Mouse (Mus musculus) frontal cortex, adult 2 months (tissue): ENCODE data around the gene Hgd. TPM values are rescaled to one million over a fixed set of nuclear protein-coding genes. Genes with fewer than 3 reads are reported as not detected.

ENCODE experiments used
- DNase-seq, 2 experiments: peaks; one replicate each; pipeline ENCODE4 v3.0.0; 2022; ENCODE audit warnings: low spot score in 1 of 2; ENCODE audit errors: extremely low spot score in 1 of 2
- polyA plus RNA-seq: library from polyadenylated mRNA; depleted of rRNA; stranded (reverse); fragments of >200 nt; gene quantifications from 2 replicates; pipeline ENCODE4 v1.2.3, GENCODE M21; 2012; rRNA removed

The Hgd gene
- polyA plus RNA-seq, 1 experiment, result 0.12 TPM

GRCm38 (mm10) chr16:37656796-37657195 lies 76.8 kb downstream of the Hgd start:
- no peak for DNase-seq

- no peak for DNase-seq
These were observed 83.9 kb downstream of the Hgd start for GRCm38 (mm10) chr16:37663643-37664459.

- no peak for DNase-seq
These were observed 85.5 kb downstream of the Hgd start for GRCm38 (mm10) chr16:37665394-37665935.

GRCm38 (mm10) chr16:37670666-37671283 lies 90.8 kb downstream of the Hgd start:
- no peak for DNase-seq

GRCm38 (mm10) chr16:37675326-37675725 lies 95.4 kb downstream of the Hgd start:
- no peak for DNase-seq

GRCm38 (mm10) chr16:37676024-37676676 lies 96.2 kb downstream of the Hgd start:
- peak; percentile 58 to 82 for DNase-seq

GRCm38 (mm10) chr16:37676677-37677072 lies 96.7 kb downstream of the Hgd start:
- no peak for DNase-seq

- no peak for DNase-seq
These were observed 97.6 kb downstream of the Hgd start for GRCm38 (mm10) chr16:37677586-37677985.

GRCm38 (mm10) chr16:37680216-37680615 lies 100.3 kb downstream of the Hgd start:
- DNase-seq, result no peak

- no peak for DNase-seq
These were observed 100.9 kb downstream of the Hgd start for GRCm38 (mm10) chr16:37680831-37681230.

Other genes starting within 250 kb of the Hgd start
- 13.5 and 14.2 TPM in 2 replicates for gene Stxbp5l, start 195.2 kb upstream of the Hgd start, polyA plus RNA-seq
- 14.0 and 15.5 TPM in 2 replicates for gene Gtf2e1, start 40.4 kb upstream of the Hgd start, polyA plus RNA-seq
- 8.4 TPM in 2 replicates for gene Rabl3, start 40.3 kb upstream of the Hgd start, polyA plus RNA-seq
- gene Ndufb4, start 74.3 kb downstream of the Hgd start, polyA plus RNA-seq, result 77.5 and 83.9 TPM in 2 replicates
- gene Fstl1, start 196.7 kb downstream of the Hgd start, polyA plus RNA-seq, result 18.1 and 23.0 TPM in 2 replicates